Mouse (Mus musculus): ENCODE measurements around the gene Myb. TPM values are rescaled to one million over a fixed set of nuclear protein-coding genes. Genes with fewer than 3 reads are reported as not detected.

The Myb gene
- 4.6 TPM in 2 replicates for polyA plus RNA-seq (2015; fragmentation: Nextera tagmentation; extraction: Ambion mirVana)

GRCm38 (mm10) chr10:21160537-21161358 is at the start of gene Myb:
TSS of gene Myb (minus strand) at chr10:21160984.
- Histone ChIP-seq H3K4me1 (peaks cover 24% of the 10 kb centered on the region), H3K9me3 (no peaks in the 10 kb centered on the region), H3K36me3 (no peaks in the 10 kb centered on the region), H3K27me3 (peaks cover 43% of the 10 kb centered on the region), H3K4me2 (replicated peaks) (peak within 1 kb of the TSS; percentile 99), H3K27ac (peak within 1 kb of the TSS; percentile 44; the same call in 1 of the 2 replicates), H3K9ac (peak within 1 kb of the TSS; percentile 86), H3K4me3 (peak within 1 kb of the TSS; percentile 70)
- WGBS = under 1% methylated on average over 78 of the region's 86 CpGs
- ATAC-seq (ENCODE audit: low FRiP score, low read depth) = peak; percentile 84

GRCm38 (mm10) chr10:21207378-21207777 is 46.6 kb upstream of the Myb start:
- Histone ChIP-seq H3K4me1 (no peaks in the 10 kb centered on the region), H3K9me3 (no peaks in the 10 kb centered on the region), H3K9ac (no peak overlapping the region), H3K27ac (no peak overlapping the region), H3K4me3 (no peak overlapping the region), H3K27me3 (no peaks in the 10 kb centered on the region), H3K36me3 (no peaks in the 10 kb centered on the region), H3K4me2 (replicated peaks) (no peak overlapping the region)
- ATAC-seq (ENCODE audit: low FRiP score, low read depth) = no peak
- 53% methylated on average over 1 of the region's 1 CpGs for WGBS

GRCm38 (mm10) chr10:21206232-21206631 is 45.4 kb upstream of the Myb start:
- ATAC-seq (ENCODE audit: low FRiP score, low read depth) = no peak
- Histone ChIP-seq H3K27me3 (no peaks in the 10 kb centered on the region), H3K4me1 (no peaks in the 10 kb centered on the region), H3K9me3 (no peaks in the 10 kb centered on the region), H3K27ac (no peak overlapping the region), H3K4me3 (no peak overlapping the region), H3K9ac (no peak overlapping the region), H3K36me3 (no peaks in the 10 kb centered on the region), H3K4me2 (replicated peaks) (no peak overlapping the region)
- WGBS = 83% methylated on average over 2 of the region's 2 CpGs

- no peaks in the 10 kb centered on the region for H3K4me1 ChIP-seq
- ATAC-seq (ENCODE audit: low FRiP score, low read depth) = no peak
- no peak overlapping the region for H3K4me2 ChIP-seq (replicated peaks)
- H3K36me3 ChIP-seq = no peaks in the 10 kb centered on the region
- H3K9me3 ChIP-seq = 0 out of 2 replicates have a peak, but pooled peaks cover 4% of the 10 kb centered on the region
- H3K27ac ChIP-seq = no peak overlapping the region
- H3K9ac ChIP-seq = no peak overlapping the region
- WGBS = 82% methylated on average over 10 of the region's 10 CpGs
- H3K27me3 ChIP-seq = no peaks in the 10 kb centered on the region
- no peak overlapping the region for H3K4me3 ChIP-seq
Measured at GRCm38 (mm10) chr10:21204496-21205085, 43.8 kb upstream of the Myb start.

- H3K27me3 ChIP-seq = no peaks in the 10 kb centered on the region
- no peak overlapping the region for H3K4me2 ChIP-seq (replicated peaks)
- 88% methylated on average over 5 of the region's 5 CpGs for WGBS
- H3K36me3 ChIP-seq = no peaks in the 10 kb centered on the region
- H3K4me3 ChIP-seq = no peak overlapping the region
- no peak for ATAC-seq (ENCODE audit: low FRiP score, low read depth)
- no peaks in the 10 kb centered on the region for H3K4me1 ChIP-seq
- H3K27ac ChIP-seq = no peak overlapping the region
- H3K9me3 ChIP-seq = 0 out of 2 replicates have a peak, but pooled peaks cover 4% of the 10 kb centered on the region
- no peak overlapping the region for H3K9ac ChIP-seq
Measured at GRCm38 (mm10) chr10:21203886-21204285, 43.1 kb upstream of the Myb start.

- no peak overlapping the region for H3K9ac ChIP-seq
- no peak overlapping the region for H3K27ac ChIP-seq
- H3K4me3 ChIP-seq = no peak overlapping the region
- H3K4me2 ChIP-seq (replicated peaks) = no peak overlapping the region
- ATAC-seq (ENCODE audit: low FRiP score, low read depth) = no peak
- WGBS = 91% methylated on average over 3 of the region's 3 CpGs
- no peaks in the 10 kb centered on the region for H3K4me1 ChIP-seq
- no peaks in the 10 kb centered on the region for H3K27me3 ChIP-seq
- H3K36me3 ChIP-seq = no peaks in the 10 kb centered on the region
- H3K9me3 ChIP-seq = 0 out of 2 replicates have a peak, but pooled peaks cover 4% of the 10 kb centered on the region
Measured at GRCm38 (mm10) chr10:21203461-21203860, 42.7 kb upstream of the Myb start.

- Histone ChIP-seq H3K9me3 (0 out of 2 replicates have a peak, but pooled peaks cover 4% of the 10 kb centered on the region), H3K4me2 (replicated peaks) (no peak overlapping the region), H3K4me1 (peaks cover 3% of the 10 kb centered on the region), H3K36me3 (no peaks in the 10 kb centered on the region), H3K4me3 (no peak overlapping the region), H3K27me3 (no peaks in the 10 kb centered on the region), H3K27ac (no peak overlapping the region), H3K9ac (no peak overlapping the region)
- no peak for ATAC-seq (ENCODE audit: low FRiP score, low read depth)
- 84% methylated on average over 7 of the region's 7 CpGs for WGBS
Measured at GRCm38 (mm10) chr10:21200761-21201160, 40.0 kb upstream of the Myb start.

GRCm38 (mm10) chr10:21200322-21200721 is 39.5 kb upstream of the Myb start:
- H3K4me3 ChIP-seq = no peak overlapping the region
- H3K4me2 ChIP-seq (replicated peaks) = no peak overlapping the region
- H3K9me3 ChIP-seq = 0 out of 2 replicates have a peak, but pooled peaks cover 4% of the 10 kb centered on the region
- no peak for ATAC-seq (ENCODE audit: low FRiP score, low read depth)
- H3K9ac ChIP-seq = no peak overlapping the region
- H3K4me1 ChIP-seq = peaks cover 8% of the 10 kb centered on the region
- H3K27ac ChIP-seq = no peak overlapping the region
- H3K36me3 ChIP-seq = no peaks in the 10 kb centered on the region
- H3K27me3 ChIP-seq = no peaks in the 10 kb centered on the region

- Histone ChIP-seq H3K4me2 (replicated peaks) (no peak overlapping the region), H3K4me3 (no peak overlapping the region), H3K4me1 (peaks cover 14% of the 10 kb centered on the region), H3K27me3 (peaks cover 4% of the 10 kb centered on the region; the same call in 1 of the 2 replicates), H3K36me3 (no peaks in the 10 kb centered on the region), H3K9me3 (0 out of 2 replicates have a peak, but pooled peaks cover 4% of the 10 kb centered on the region), H3K27ac (no peak overlapping the region), H3K9ac (no peak overlapping the region)
- no peak for ATAC-seq (ENCODE audit: low FRiP score, low read depth)
- WGBS = 80% methylated on average over 8 of the region's 8 CpGs
Measured at GRCm38 (mm10) chr10:21196646-21197116, 35.9 kb upstream of the Myb start.

- H3K27me3 ChIP-seq = peaks cover 4% of the 10 kb centered on the region; the same call in 1 of the 2 replicates
- H3K27ac ChIP-seq = no peak overlapping the region
- peak; percentile 15; the same call in 1 of the 2 replicates for ATAC-seq (ENCODE audit: low FRiP score, low read depth)
- H3K4me2 ChIP-seq (replicated peaks) = no peak overlapping the region
- H3K4me1 ChIP-seq = peaks cover 14% of the 10 kb centered on the region
- H3K9me3 ChIP-seq = 0 out of 2 replicates have a peak, but pooled peaks cover 4% of the 10 kb centered on the region
- WGBS = 14% methylated on average over 8 of the region's 8 CpGs
- H3K4me3 ChIP-seq = no peak overlapping the region
- no peak overlapping the region for H3K9ac ChIP-seq
- no peaks in the 10 kb centered on the region for H3K36me3 ChIP-seq
Measured at GRCm38 (mm10) chr10:21195597-21195996, 34.8 kb upstream of the Myb start.

- ATAC-seq (ENCODE audit: low FRiP score, low read depth) = no peak
- H3K27ac ChIP-seq = no peak overlapping the region
- H3K4me2 ChIP-seq (replicated peaks) = no peak overlapping the region
- no peaks in the 10 kb centered on the region for H3K36me3 ChIP-seq
- peaks cover 14% of the 10 kb centered on the region for H3K4me1 ChIP-seq
- no peak overlapping the region for H3K9ac ChIP-seq
- H3K27me3 ChIP-seq = peaks cover 4% of the 10 kb centered on the region; the same call in 1 of the 2 replicates
- H3K9me3 ChIP-seq = no peaks in the 10 kb centered on the region
- no peak overlapping the region for H3K4me3 ChIP-seq
- WGBS = 63% methylated on average over 3 of the region's 3 CpGs
Measured at GRCm38 (mm10) chr10:21193935-21194505, 33.2 kb upstream of the Myb start.
